Mouse (Mus musculus) kidney, embryonic 16.5 days (tissue): ENCODE measurements around the gene Rab40c. TPM values are rescaled to one million over a fixed set of nuclear protein-coding genes. Genes with fewer than 3 reads are reported as not detected.
"Not testable (repeated sequence)": the region's sequence is repeated elsewhere in the genome, so short reads cannot be mapped to it uniquely, and the experiment has no call there.

Source experiments
- ATAC-seq: fragments of 200-750 bp; cut with Nextera tagmentation; 2 replicates; pipeline ENCODE4 v1.8.0; 2017; ENCODE audit warnings: moderate TSS enrichment; ENCODE audit not compliant: low FRiP score, low TSS enrichment
- H3K27ac ChIP-seq: fragments of 300-500 bp; sonication (generic); 2 replicates; pipeline ENCODE4 v1.5.1; 2014; ENCODE audit warnings: low read length
- H3K27me3 ChIP-seq: fragments of 300-500 bp; sonication (generic); 2 replicates; pipeline ENCODE4 v1.6.1; 2014; ENCODE audit warnings: low read length, control low read depth, mixed read lengths; ENCODE audit not compliant: insufficient read depth
- H3K36me3 ChIP-seq: fragments of 300-500 bp; sonication (generic); 2 replicates; pipeline ENCODE4 v1.6.1; 2014; ENCODE audit warnings: low read length, control low read depth, mixed read lengths; ENCODE audit not compliant: insufficient read depth
- H3K4me1 ChIP-seq: fragments of 300-500 bp; sonication (generic); 2 replicates; pipeline ENCODE4 v1.6.1; 2014; ENCODE audit warnings: low read length, control low read depth, mixed read lengths; ENCODE audit not compliant: insufficient read depth
- H3K4me2 ChIP-seq: fragments of 300-500 bp; sonication (generic); replicated peaks from 2 replicates; pipeline ENCODE4 v1.6.1; 2014; ENCODE audit warnings: low read depth, low read length
- H3K4me3 ChIP-seq: fragments of 300-500 bp; sonication (generic); 2 replicates; pipeline ENCODE4 v1.5.1; 2014; ENCODE audit warnings: mild to moderate bottlenecking, low read length
- H3K9ac ChIP-seq: fragments of 300-500 bp; sonication (generic); replicated peaks from 2 replicates; pipeline ENCODE4 v1.6.1; 2014; ENCODE audit warnings: low read length
- H3K9me3 ChIP-seq: fragments of 300-500 bp; sonication (generic); 2 replicates; pipeline ENCODE4 v1.6.1; 2016; ENCODE audit warnings: low read length, control low read depth
- WGBS: fragments of 180-500 bp; shearing (Covaris S2); extraction: QIAGEN DNeasy Blood & Tissue Kit; methylation state at CpG from one replicate; pipeline ENCODE4 v1.1.7; 2014; 5-methylcytosine and 5-hydroxymethylcytosine counted together
- polyA plus RNA-seq: library from polyadenylated mRNA; unstranded; fragments of >200 nt; fragmentation: Nextera tagmentation; extraction: Ambion mirVana; gene quantifications from 2 replicates; pipeline ENCODE4 v1.2.1, GENCODE M21; 2015

Rab40c gene
- polyA plus RNA-seq, 1 experiment from 2014 or later, result 33.7 TPM

- ATAC-seq, result no peak
- Histone ChIP-seq H3K27me3 (no peaks in the 10 kb centered on the region), H3K27ac (no peak overlapping the region), H3K4me1 (peaks cover 34% of the 10 kb centered on the region), H3K9me3 (no peaks in the 10 kb centered on the region), H3K36me3 (no peaks in the 10 kb centered on the region), H3K4me3 (no peak overlapping the region), H3K9ac (no peak overlapping the region), H3K4me2 (no peak overlapping the region)
- WGBS, result 78% methylated on average over 3 of the region's 3 CpGs
Measured at GRCm38 (mm10) chr17:25872676-25873075, 46.9 kb downstream of the Rab40c start.

- not testable (repeated sequence) for H3K27me3 ChIP-seq, H3K9ac ChIP-seq, ATAC-seq, H3K9me3 ChIP-seq, H3K4me3 ChIP-seq, H3K4me2 ChIP-seq, H3K36me3 ChIP-seq, H3K27ac ChIP-seq
- H3K4me1 ChIP-seq, result peaks cover 33% of the 10 kb centered on the region
Measured at GRCm38 (mm10) chr17:25871566-25871965, 48.0 kb downstream of the Rab40c start.

GRCm38 (mm10) chr17:25869954-25870353 is 49.6 kb downstream of the Rab40c start:
- no peak overlapping the region for H3K4me2 ChIP-seq
- no peaks in the 10 kb centered on the region for H3K9me3 ChIP-seq
- ATAC-seq, result no peak
- H3K27ac ChIP-seq, result no peak overlapping the region
- no peaks in the 10 kb centered on the region for H3K27me3 ChIP-seq
- H3K4me3 ChIP-seq, result no peak overlapping the region
- H3K4me1 ChIP-seq, result peaks cover 25% of the 10 kb centered on the region
- 0 out of 2 replicates have a peak, but pooled peaks cover 6% of the 10 kb centered on the region for H3K36me3 ChIP-seq
- WGBS, result 90% methylated on average over 2 of the region's 2 CpGs
- no peak overlapping the region for H3K9ac ChIP-seq

GRCm38 (mm10) chr17:25869498-25869897 is 50.0 kb downstream of the Rab40c start:
- no peak for ATAC-seq
- no peak overlapping the region for H3K4me3 ChIP-seq
- H3K36me3 ChIP-seq, result 0 out of 2 replicates have a peak, but pooled peaks cover 6% of the 10 kb centered on the region
- H3K4me1 ChIP-seq, result peaks cover 23% of the 10 kb centered on the region
- no peaks in the 10 kb centered on the region for H3K9me3 ChIP-seq
- H3K27me3 ChIP-seq, result no peaks in the 10 kb centered on the region
- no peak overlapping the region for H3K4me2 ChIP-seq
- no peak overlapping the region for H3K27ac ChIP-seq
- 94% methylated on average over 8 of the region's 8 CpGs for WGBS
- H3K9ac ChIP-seq, result no peak overlapping the region

GRCm38 (mm10) chr17:25868601-25869191 is 50.8 kb downstream of the Rab40c start, which contains the start of gene Mcrip2:
Mcrip2 (minus strand) TSS chr17:25868764.
- ATAC-seq, result peak; percentile 91
- peak within 1 kb of the TSS; percentile 96 for H3K4me3 ChIP-seq
- no peaks in the 10 kb centered on the region for H3K27me3 ChIP-seq
- H3K4me1 ChIP-seq, result peaks cover 15% of the 10 kb centered on the region
- H3K9me3 ChIP-seq, result no peaks in the 10 kb centered on the region
- H3K4me2 ChIP-seq, result peak within 1 kb of the TSS; percentile 94
- H3K27ac ChIP-seq, result peak within 1 kb of the TSS; percentile 88
- H3K36me3 ChIP-seq, result peaks cover 10% of the 10 kb centered on the region
- peak within 1 kb of the TSS; percentile 85 for H3K9ac ChIP-seq
- WGBS, result under 1% methylated on average over 24 of the region's 24 CpGs

- peak; percentile 58 for ATAC-seq
- WGBS, result under 1% methylated on average over 41 of the region's 42 CpGs
- Histone ChIP-seq H3K4me1 (peaks cover 15% of the 10 kb centered on the region), H3K27ac (peak overlapping the region; percentile 88), H3K36me3 (peaks cover 14% of the 10 kb centered on the region), H3K9me3 (no peaks in the 10 kb centered on the region), H3K4me3 (peak overlapping the region; percentile 96), H3K4me2 (peak overlapping the region; percentile 94), H3K9ac (peak overlapping the region; percentile 85), H3K27me3 (no peaks in the 10 kb centered on the region)
Measured at GRCm38 (mm10) chr17:25867836-25868600, 51.5 kb downstream of the Rab40c start.

GRCm38 (mm10) chr17:25867509-25867835 is 52.1 kb downstream of the Rab40c start:
- H3K27ac ChIP-seq, result peak overlapping the region; percentile 88
- peaks cover 15% of the 10 kb centered on the region for H3K4me1 ChIP-seq
- peaks cover 14% of the 10 kb centered on the region for H3K36me3 ChIP-seq
- peak overlapping the region; percentile 85 for H3K9ac ChIP-seq
- H3K4me2 ChIP-seq, result peak overlapping the region; percentile 94
- 0 out of 2 replicates have a peak, but pooled peaks have one; percentile 2 for ATAC-seq
- no peaks in the 10 kb centered on the region for H3K27me3 ChIP-seq
- no peaks in the 10 kb centered on the region for H3K9me3 ChIP-seq
- WGBS, result 7% methylated on average over 7 of the region's 7 CpGs
- H3K4me3 ChIP-seq, result peak overlapping the region; percentile 96

GRCm38 (mm10) chr17:25866172-25866571 is 53.4 kb downstream of the Rab40c start:
- H3K9ac ChIP-seq, result 0 out of 2 replicates have a peak overlapping the region, but pooled peaks have one; percentile 26
- H3K4me3 ChIP-seq, result no peak overlapping the region
- WGBS, result 95% methylated on average over 3 of the region's 3 CpGs
- peaks cover 14% of the 10 kb centered on the region for H3K36me3 ChIP-seq
- no peaks in the 10 kb centered on the region for H3K27me3 ChIP-seq
- no peak for ATAC-seq
- H3K4me1 ChIP-seq, result peaks cover 23% of the 10 kb centered on the region
- no peak overlapping the region for H3K27ac ChIP-seq
- H3K4me2 ChIP-seq, result no peak overlapping the region
- no peaks in the 10 kb centered on the region for H3K9me3 ChIP-seq

- H3K36me3 ChIP-seq, result peaks cover 14% of the 10 kb centered on the region
- H3K9me3 ChIP-seq, result no peaks in the 10 kb centered on the region
- WGBS, result 85% methylated on average over 11 of the region's 11 CpGs
- ATAC-seq, result no peak
- H3K27me3 ChIP-seq, result no peaks in the 10 kb centered on the region
- H3K4me3 ChIP-seq, result no peak overlapping the region
- H3K9ac ChIP-seq, result no peak overlapping the region
- no peak overlapping the region for H3K4me2 ChIP-seq
- H3K4me1 ChIP-seq, result peaks cover 29% of the 10 kb centered on the region
- no peak overlapping the region for H3K27ac ChIP-seq
Measured at GRCm38 (mm10) chr17:25865288-25865687, 54.2 kb downstream of the Rab40c start.

GRCm38 (mm10) chr17:25864311-25864710 is 55.2 kb downstream of the Rab40c start:
- Histone ChIP-seq H3K4me1 (peaks cover 31% of the 10 kb centered on the region), H3K9ac (no peak overlapping the region), H3K27me3 (no peaks in the 10 kb centered on the region), H3K4me2 (no peak overlapping the region), H3K27ac (no peak overlapping the region), H3K36me3 (peaks cover 14% of the 10 kb centered on the region), H3K4me3 (no peak overlapping the region), H3K9me3 (no peaks in the 10 kb centered on the region)
- 87% methylated on average over 14 of the region's 14 CpGs for WGBS
- no peak for ATAC-seq
